Mouse (Mus musculus): ENCODE data around the gene Pheta2. TPM values are rescaled to one million over a fixed set of nuclear protein-coding genes. Genes with fewer than 3 reads are reported as not detected.
A peak's percentile ranks its signal among the peaks of the same experiment; 100 is the strongest.

Gene Pheta2
- polyA plus RNA-seq, 1 experiment from 2014 or later, result 5.4 TPM

GRCm38 (mm10) chr15:82351480-82351879 lies 12.7 kb downstream of the Pheta2 start:
- H3K9ac ChIP-seq (ENCODE audit: low read depth, low read length), result no peak overlapping the region
- TF ChIP-seq CTCF (IDR thresholded peaks at IDR 0.05; ENCODE audit: low read depth), result no peak
- ATAC-seq, result peak; percentile 28
- H3K4me1 ChIP-seq (replicated peaks; ENCODE audit: control insufficient read depth, insufficient read depth, low read length), result peaks cover 24% of the 10 kb centered on the region; the same call in 1 of the 2 replicates
- WGBS, result 21% methylated on average over 3 of the region's 3 CpGs
- no peaks in the 10 kb centered on the region for H3K27me3 ChIP-seq (replicated peaks; ENCODE audit: control insufficient read depth, insufficient read depth, low read length)
- H3K4me2 ChIP-seq (replicated peaks; ENCODE audit: low read depth), result peak overlapping the region; percentile 72
- H3K27ac ChIP-seq (ENCODE audit: low read depth, low read length), result peak overlapping the region; percentile 72
- H3K4me3 ChIP-seq (ENCODE audit: low read depth, low read length), result no peak overlapping the region
- H3K9me3 ChIP-seq (ENCODE audit: control insufficient read depth), result no peaks in the 10 kb centered on the region
- peaks cover 35% of the 10 kb centered on the region for H3K36me3 ChIP-seq (ENCODE audit: control insufficient read depth, insufficient read depth)

GRCm38 (mm10) chr15:82353078-82353744 lies 14.5 kb downstream of the Pheta2 start:
- Histone ChIP-seq H3K27ac (ENCODE audit: low read depth, low read length) (peak overlapping the region; percentile 89), H3K4me2 (replicated peaks; ENCODE audit: low read depth) (peak overlapping the region; percentile 72), H3K9ac (ENCODE audit: low read depth, low read length) (peak overlapping the region; percentile 99), H3K4me3 (ENCODE audit: low read depth, low read length) (peak overlapping the region; percentile 97), H3K36me3 (ENCODE audit: control insufficient read depth, insufficient read depth) (peaks cover 29% of the 10 kb centered on the region), H3K9me3 (ENCODE audit: control insufficient read depth) (no peaks in the 10 kb centered on the region), H3K4me1 (replicated peaks; ENCODE audit: control insufficient read depth, insufficient read depth, low read length) (peaks cover 17% of the 10 kb centered on the region; the same call in 1 of the 2 replicates), H3K27me3 (replicated peaks; ENCODE audit: control insufficient read depth, insufficient read depth, low read length) (no peaks in the 10 kb centered on the region)
- 14% methylated on average over 14 of the region's 14 CpGs for WGBS
- no peak for ATAC-seq
- TF ChIP-seq CTCF (IDR thresholded peaks at IDR 0.05; ENCODE audit: low read depth), result no peak

GRCm38 (mm10) chr15:82353745-82354113 lies 15.0 kb downstream of the Pheta2 start:
- no peaks in the 10 kb centered on the region for H3K27me3 ChIP-seq (replicated peaks; ENCODE audit: control insufficient read depth, insufficient read depth, low read length)
- peak; percentile 19 for ATAC-seq
- no peak for TF ChIP-seq CTCF (IDR thresholded peaks at IDR 0.05; ENCODE audit: low read depth)
- peaks cover 16% of the 10 kb centered on the region; the same call in 1 of the 2 replicates for H3K4me1 ChIP-seq (replicated peaks; ENCODE audit: control insufficient read depth, insufficient read depth, low read length)
- H3K4me3 ChIP-seq (ENCODE audit: low read depth, low read length), result peak overlapping the region; percentile 97
- WGBS, result 0% methylated on average over 23 of the region's 23 CpGs
- H3K27ac ChIP-seq (ENCODE audit: low read depth, low read length), result peak overlapping the region; percentile 89
- H3K4me2 ChIP-seq (replicated peaks; ENCODE audit: low read depth), result peak overlapping the region; percentile 72
- H3K9ac ChIP-seq (ENCODE audit: low read depth, low read length), result peak overlapping the region; percentile 99
- H3K9me3 ChIP-seq (ENCODE audit: control insufficient read depth), result no peaks in the 10 kb centered on the region
- H3K36me3 ChIP-seq (ENCODE audit: control insufficient read depth, insufficient read depth), result peaks cover 24% of the 10 kb centered on the region

- Histone ChIP-seq H3K4me1 (replicated peaks; ENCODE audit: control insufficient read depth, insufficient read depth, low read length) (peaks cover 13% of the 10 kb centered on the region; the same call in 1 of the 2 replicates), H3K9ac (ENCODE audit: low read depth, low read length) (peak within 1 kb of the TSS; percentile 99), H3K27ac (ENCODE audit: low read depth, low read length) (peak within 1 kb of the TSS; percentile 89), H3K4me2 (replicated peaks; ENCODE audit: low read depth) (peak within 1 kb of the TSS; percentile 72), H3K27me3 (replicated peaks; ENCODE audit: control insufficient read depth, insufficient read depth, low read length) (no peaks in the 10 kb centered on the region), H3K9me3 (ENCODE audit: control insufficient read depth) (no peaks in the 10 kb centered on the region), H3K4me3 (ENCODE audit: low read depth, low read length) (peak within 1 kb of the TSS; percentile 97), H3K36me3 (ENCODE audit: control insufficient read depth, insufficient read depth) (peaks cover 18% of the 10 kb centered on the region)
- peak; percentile 95 for ATAC-seq
- WGBS, result 1% methylated on average over 57 of the region's 57 CpGs
- peak; percentile 100 for TF ChIP-seq CTCF (IDR thresholded peaks at IDR 0.05; ENCODE audit: low read depth)
Measured at GRCm38 (mm10) chr15:82354126-82354945, 15.6 kb downstream of the Pheta2 start, which contains the start of gene Ndufa6. TSS of gene Ndufa6 (minus strand) at chr15:82354322.

- H3K27ac ChIP-seq (ENCODE audit: low read depth, low read length), result no peak overlapping the region
- no peaks in the 10 kb centered on the region for H3K9me3 ChIP-seq (ENCODE audit: control insufficient read depth)
- H3K27me3 ChIP-seq (replicated peaks; ENCODE audit: control insufficient read depth, insufficient read depth, low read length), result no peaks in the 10 kb centered on the region
- no peak for TF ChIP-seq CTCF (IDR thresholded peaks at IDR 0.05; ENCODE audit: low read depth)
- H3K9ac ChIP-seq (ENCODE audit: low read depth, low read length), result no peak overlapping the region
- H3K36me3 ChIP-seq (ENCODE audit: control insufficient read depth, insufficient read depth), result no peaks in the 10 kb centered on the region
- no peak overlapping the region for H3K4me3 ChIP-seq (ENCODE audit: low read depth, low read length)
- H3K4me1 ChIP-seq (replicated peaks; ENCODE audit: control insufficient read depth, insufficient read depth, low read length), result no peaks in the 10 kb centered on the region
- WGBS, result 56% methylated on average over 22 of the region's 22 CpGs
- no peak for ATAC-seq
- no peak overlapping the region for H3K4me2 ChIP-seq (replicated peaks; ENCODE audit: low read depth)
Measured at GRCm38 (mm10) chr15:82358431-82359260, 19.9 kb downstream of the Pheta2 start.
